Mouse (Mus musculus): Measurements from ENCODE around the gene Kcnk18. TPM values are rescaled to one million over a fixed set of nuclear protein-coding genes. Genes with fewer than 3 reads are reported as not detected.

Gene Kcnk18
- polyA plus RNA-seq, 1 experiment = not detected

GRCm38 (mm10) chr19:59221131-59221530, 2.1 kb downstream of the Kcnk18 start:
- no peak for DNase-seq (ENCODE audit: low spot score)

GRCm38 (mm10) chr19:59228376-59228775, 9.4 kb downstream of the Kcnk18 start:
- DNase-seq (ENCODE audit: low spot score) = no peak

GRCm38 (mm10) chr19:59232786-59233185, 13.8 kb downstream of the Kcnk18 start:
- DNase-seq (ENCODE audit: low spot score) = no peak

- no peak for DNase-seq (ENCODE audit: low spot score)
Observed at GRCm38 (mm10) chr19:59235001-59235400, 16.0 kb downstream of the Kcnk18 start.

GRCm38 (mm10) chr19:59236046-59236445, 17.0 kb downstream of the Kcnk18 start:
- DNase-seq (ENCODE audit: low spot score) = no peak

GRCm38 (mm10) chr19:59238630-59239029, 19.6 kb downstream of the Kcnk18 start:
- DNase-seq (ENCODE audit: low spot score) = no peak

GRCm38 (mm10) chr19:59239124-59239817, 20.3 kb downstream of the Kcnk18 start:
- DNase-seq (ENCODE audit: low spot score) = peak; percentile 83

GRCm38 (mm10) chr19:59241987-59242386, 23.0 kb downstream of the Kcnk18 start:
- no peak for DNase-seq (ENCODE audit: low spot score)

DNA sequence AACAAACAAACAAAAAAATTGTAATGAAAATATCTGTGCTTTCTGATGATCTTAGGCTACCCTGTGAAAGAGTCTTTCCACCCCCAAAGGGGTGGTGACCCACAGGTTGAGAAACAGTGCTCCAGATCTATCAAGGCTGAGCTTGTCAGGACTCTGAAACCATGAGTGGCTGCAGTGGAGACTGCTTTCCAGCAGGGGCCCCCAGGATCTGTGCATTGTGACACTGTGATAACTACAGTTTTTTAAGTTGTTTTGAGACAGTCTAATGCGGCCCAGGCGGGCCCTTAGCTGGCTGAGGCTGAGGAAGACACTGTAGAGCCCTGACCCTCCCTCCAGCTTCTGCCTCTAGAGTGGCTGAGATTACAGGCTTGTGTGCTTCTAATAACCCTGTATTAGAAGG, 24.0 kb downstream of the Kcnk18 start:
- no peak for DNase-seq (ENCODE audit: low spot score)

GRCm38 (mm10) chr19:59248144-59248543, 29.1 kb downstream of the Kcnk18 start:
- DNase-seq (ENCODE audit: low spot score) = no peak

- no peak for DNase-seq (ENCODE audit: low spot score)
Observed at GRCm38 (mm10) chr19:59248553-59249286, 29.7 kb downstream of the Kcnk18 start.

DNA sequence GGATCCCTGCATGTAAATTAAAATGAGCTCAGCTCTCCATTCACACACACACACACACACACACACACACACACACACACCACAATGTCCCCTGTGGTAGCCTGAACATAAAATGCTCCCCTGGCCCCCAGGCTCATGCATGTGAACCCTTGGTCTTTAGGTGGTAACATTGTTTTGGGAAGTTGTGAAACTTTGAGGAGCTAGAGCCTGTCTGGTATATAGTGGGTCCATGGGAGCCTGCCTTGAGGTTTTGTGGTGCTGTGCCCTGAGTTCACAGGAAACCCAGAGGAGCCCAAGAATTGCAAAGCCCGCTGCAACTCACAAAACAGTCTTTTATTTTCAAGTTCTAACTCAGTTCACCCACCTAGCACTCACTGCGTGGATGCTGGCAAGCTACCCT, 33.6 kb downstream of the Kcnk18 start:
- DNase-seq (ENCODE audit: low spot score) = no peak

DNA sequence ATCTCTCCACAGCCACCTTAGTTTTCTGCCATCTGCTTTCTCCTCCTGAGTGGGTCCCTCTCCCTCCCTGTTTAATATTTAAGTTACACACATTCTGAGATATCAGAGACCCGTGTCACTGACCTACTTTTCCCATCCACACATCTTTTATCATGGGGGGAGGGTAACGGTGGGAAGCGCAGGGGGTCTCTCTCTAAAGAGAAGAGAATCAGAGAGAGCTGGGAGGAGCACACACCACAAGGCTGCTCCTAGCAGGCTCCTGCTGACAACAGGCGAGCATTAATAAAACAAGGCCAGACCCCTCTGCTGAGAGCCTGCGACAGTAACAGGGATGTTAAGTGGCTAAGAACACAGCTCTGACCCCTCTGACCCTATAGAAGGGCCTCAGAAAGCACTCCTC, 40.6 kb downstream of the Kcnk18 start:
- DNase-seq (ENCODE audit: low spot score) = no peak

DNA sequence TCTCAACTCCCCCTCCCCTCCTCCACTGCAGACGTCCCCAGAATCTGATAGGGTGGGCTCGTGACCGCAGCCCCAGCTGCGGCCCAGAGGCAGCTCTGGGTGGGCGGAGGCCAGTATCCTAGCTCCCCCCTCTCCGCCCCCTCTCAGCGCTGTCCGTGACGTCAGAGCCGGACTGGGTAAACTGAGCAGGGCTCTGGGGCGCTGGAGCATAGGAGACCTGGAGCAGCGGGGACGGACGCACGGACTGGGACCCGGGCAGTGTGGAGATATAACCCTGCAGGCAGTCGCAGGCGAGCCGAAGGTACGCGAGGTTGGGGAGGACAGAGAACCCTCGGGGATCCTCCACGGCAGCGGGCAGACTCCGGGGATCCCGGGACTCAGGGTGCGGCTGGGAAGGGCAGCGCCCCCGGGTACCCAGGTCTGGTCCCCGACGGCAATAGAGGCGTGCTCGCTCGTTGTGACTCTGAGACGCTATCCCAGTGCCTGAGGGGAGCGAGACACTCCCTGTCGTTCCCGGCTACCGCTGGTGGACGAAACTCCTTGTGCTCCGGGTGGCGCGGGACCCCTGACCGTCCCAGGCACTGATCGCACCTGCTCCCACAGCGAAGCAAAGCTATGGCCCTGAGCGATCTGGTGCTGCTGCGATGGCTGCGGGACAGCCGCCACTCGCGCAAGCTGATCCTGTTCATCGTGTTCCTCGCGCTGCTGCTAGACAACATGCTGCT, 41.9 kb downstream of the Kcnk18 start, which contains the start of gene Slc18a2:
Gene Slc18a2, plus strand, starts transcription at position 179 of the 725 bp plus-strand sequence.
- no peak for DNase-seq (ENCODE audit: low spot score)

GRCm38 (mm10) chr19:59261604-59262003, 42.6 kb downstream of the Kcnk18 start:
- no peak for DNase-seq (ENCODE audit: low spot score)

GRCm38 (mm10) chr19:59263171-59263570, 44.2 kb downstream of the Kcnk18 start:
- no peak for DNase-seq (ENCODE audit: low spot score)

DNA sequence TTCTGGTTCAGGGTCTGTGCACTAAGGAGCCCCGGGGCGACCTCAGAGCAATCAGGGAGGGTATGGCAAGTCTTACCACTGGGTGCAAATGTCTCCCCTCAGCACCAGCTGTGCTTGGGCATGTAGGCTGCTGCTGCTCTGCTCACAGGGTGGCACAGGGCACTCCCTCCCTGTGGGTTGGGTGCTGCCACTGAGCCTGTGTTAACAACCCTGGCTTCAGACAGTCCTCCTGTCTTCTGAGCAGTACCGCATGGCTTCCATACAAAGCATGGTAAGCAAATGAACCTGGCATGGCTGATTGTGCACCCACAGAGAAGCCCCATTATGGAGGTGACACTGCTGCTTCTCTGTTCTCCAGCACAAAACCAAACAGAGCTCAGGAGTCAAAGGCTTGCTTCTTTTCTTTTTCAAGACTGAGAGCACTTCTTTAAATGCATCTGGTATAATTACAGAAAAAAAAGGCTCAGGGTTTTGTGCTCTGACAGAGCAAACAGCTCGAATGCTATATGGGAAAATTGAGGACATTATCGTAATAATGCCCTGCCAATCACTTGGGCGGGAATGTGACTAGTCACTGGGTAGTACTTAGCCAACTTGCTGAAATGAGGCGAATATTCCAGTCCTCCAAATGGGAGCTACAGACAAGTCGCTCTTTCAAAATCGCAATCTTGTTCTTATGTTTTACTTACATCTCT, 46.0 kb downstream of the Kcnk18 start:
- DNase-seq (ENCODE audit: low spot score) = no peak

GRCm38 (mm10) chr19:59265907-59266306, 46.9 kb downstream of the Kcnk18 start:
- no peak for DNase-seq (ENCODE audit: low spot score)

GRCm38 (mm10) chr19:59267417-59267963, 48.5 kb downstream of the Kcnk18 start:
- no peak for DNase-seq (ENCODE audit: low spot score)

- no peak for DNase-seq (ENCODE audit: low spot score)
Observed at GRCm38 (mm10) chr19:59273190-59273589, 54.2 kb downstream of the Kcnk18 start.

DNA sequence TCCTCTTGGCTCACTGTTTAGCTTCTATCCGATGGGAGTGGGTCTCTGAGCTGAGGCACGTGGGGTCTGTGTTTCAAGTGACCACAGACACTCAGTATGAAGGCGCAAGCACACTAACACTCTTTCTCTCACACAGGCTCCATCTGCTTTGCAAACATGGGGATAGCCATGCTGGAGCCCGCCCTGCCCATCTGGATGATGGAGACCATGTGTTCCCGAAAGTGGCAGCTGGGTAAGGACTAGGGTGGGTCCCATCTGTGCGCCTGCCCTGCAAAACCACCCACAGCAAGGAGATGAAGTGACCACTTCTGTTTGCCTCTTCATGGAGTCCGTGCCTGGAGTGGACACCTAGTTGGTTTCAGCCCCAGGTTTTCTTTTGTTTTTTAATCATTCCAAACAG, 57.3 kb downstream of the Kcnk18 start:
- DNase-seq (ENCODE audit: low spot score) = no peak

DNA sequence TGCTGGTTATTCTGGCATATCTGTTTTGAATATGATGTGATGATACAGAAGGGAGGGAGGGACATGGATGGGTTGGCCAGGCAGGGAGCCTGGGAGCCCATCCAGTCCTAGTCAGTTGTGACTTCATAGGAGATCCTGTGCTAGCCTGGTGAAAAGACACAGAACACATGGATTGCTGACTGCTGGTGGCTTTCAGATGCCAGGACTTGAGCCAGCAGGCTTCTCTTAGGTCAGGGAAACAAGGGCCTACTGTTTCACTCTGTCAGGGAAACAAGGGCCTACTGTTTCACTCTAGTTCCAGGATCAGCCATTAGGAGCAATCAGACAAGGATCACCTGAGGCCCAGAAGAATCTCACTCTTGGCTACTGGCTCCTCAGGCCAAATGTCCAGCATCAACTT, 61.8 kb downstream of the Kcnk18 start:
- DNase-seq (ENCODE audit: low spot score) = no peak

Data from urinary bladder, adult 2 months (tissue).